Mouse (Mus musculus) lung, postnatal 0 days (tissue): Measurements from ENCODE around the gene Col8a2.

ENCODE experiments used
- CTCF ChIP-seq: IDR thresholded peaks from 2 replicates; pipeline ENCODE4 v1.5.1; 2016; ENCODE audit warnings: antibody characterized with exemption, mild to moderate bottlenecking
- EP300 ChIP-seq: IDR thresholded peaks from 2 replicates; pipeline ENCODE4 v1.6.1; 2016; ENCODE audit warnings: antibody characterized with exemption, mild to moderate bottlenecking, control low read depth

DNA sequence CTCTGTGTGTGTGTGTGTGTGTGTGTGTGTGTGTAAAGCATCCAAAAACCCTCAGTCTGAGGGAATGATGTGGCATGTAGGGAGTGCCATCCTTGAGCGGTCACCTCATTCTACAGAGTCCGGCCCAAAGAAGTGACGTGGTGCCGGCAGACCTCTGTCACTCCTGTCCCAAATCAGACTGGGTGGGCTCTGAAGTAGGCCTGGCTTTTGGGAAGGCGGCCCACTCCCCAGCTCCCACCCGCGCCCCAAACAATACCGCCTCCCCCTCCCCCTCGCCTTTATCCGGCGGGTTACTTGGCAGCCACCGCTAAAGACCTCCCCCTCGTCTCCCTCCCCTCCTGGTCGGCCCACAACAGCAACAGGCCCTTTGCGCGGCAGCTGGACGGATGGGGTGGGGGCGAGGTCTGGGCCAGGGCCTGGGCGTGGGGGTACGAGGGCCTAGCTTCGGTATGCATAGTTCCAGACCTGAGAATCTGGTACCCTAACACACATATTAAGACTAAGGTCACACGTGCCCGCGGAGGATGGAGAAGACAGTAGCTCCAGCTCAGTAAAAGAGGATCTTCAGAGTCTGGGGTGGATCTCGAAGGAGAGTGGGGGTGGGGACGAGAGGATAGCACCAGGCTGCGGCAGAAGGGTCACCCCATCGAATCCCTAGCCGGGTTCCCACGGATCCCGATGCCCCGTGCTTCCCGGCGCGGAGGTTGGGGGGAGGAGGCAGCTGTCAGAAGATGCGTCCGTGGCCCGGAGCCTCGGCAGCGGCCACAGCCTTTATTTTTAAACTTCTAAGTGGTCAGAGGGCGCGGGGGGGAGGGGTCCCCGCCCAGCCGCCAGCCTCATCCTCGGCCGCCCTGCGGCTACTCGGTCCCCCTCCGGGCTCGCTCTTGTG lies 31.2 kb upstream of the Col8a2 start:
- TF ChIP-seq CTCF, result no peak
- TF ChIP-seq EP300, result no peak
